Mouse (Mus musculus) hindlimb bud, embryonic 11.5 days (tissue): ENCODE results near the gene Itpr1.
"Not testable (repeated sequence)": the region's sequence is repeated elsewhere in the genome, so short reads cannot be mapped to it uniquely, and the experiment has no call there.

Experiments used
- DNase-seq: peaks from one replicate; pipeline ENCODE4 v3.0.0-alpha.2; 2012; ENCODE audit warnings: low read depth, low spot score; ENCODE audit errors: extremely low spot score

The Itpr1 gene

GRCm38 (mm10) chr6:108532486-108533179 is 319.7 kb downstream of the Itpr1 start:
- DNase-seq, result no peak

DNA sequence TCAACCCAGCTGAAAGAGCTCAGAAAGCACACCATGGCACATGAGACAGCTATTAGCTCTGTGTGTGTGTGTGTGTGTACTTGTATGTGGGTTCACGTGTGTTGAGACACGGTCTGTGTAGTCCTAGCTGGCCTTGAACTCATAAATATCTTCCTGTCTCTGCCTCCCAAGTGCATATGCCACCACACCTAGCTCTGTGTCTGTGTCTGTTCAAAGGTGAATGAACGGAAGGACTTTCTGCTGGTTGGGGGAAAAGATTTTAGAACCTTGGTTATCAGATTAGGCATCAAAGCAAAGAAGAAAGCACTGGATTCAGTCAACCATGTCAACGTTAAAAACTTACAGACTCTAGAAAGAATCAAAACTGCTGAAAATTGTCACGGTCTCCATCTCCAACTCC is 321.2 kb downstream of the Itpr1 start:
- DNase-seq, result no peak

- DNase-seq, result no peak
Measured at GRCm38 (mm10) chr6:108534596-108534995, 321.7 kb downstream of the Itpr1 start.

- DNase-seq, result no peak
Measured at GRCm38 (mm10) chr6:108535309-108535708, 322.4 kb downstream of the Itpr1 start.

DNA sequence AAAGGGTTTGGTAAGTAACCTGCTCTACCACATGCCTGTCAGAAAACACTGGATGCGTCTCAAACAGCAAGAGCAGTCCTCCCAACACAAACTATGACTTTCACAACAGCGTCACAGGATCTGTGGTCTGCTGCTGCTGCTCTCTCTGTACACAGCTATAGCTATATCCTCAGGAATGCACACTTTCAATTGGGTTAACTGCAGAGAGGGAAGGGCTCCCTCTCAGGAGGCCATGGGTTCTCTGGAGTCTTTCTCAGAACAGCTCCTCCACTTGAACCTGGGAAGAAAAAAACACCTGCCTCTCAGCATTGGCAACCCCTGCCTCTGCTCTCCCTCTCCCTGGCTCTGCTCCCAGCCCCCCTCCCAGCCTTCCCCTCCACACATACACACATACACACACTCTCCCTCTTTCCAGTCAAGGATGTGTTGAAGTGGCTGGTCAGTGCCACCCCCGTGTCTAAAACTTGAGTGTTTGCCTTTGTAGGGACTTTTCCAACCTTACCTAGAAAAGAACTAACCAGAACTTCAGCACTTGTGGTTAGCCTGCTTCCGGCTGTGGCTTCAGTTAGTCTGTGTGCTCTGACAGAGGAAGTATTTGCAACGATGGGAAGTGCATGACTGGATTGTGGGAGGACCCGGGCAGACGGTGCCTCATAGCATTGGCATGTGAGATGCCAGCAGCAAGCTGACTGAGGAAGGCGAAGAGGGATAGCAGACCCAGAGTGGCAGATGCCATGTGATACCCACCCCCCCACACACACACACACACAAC is 323.8 kb downstream of the Itpr1 start:
- DNase-seq, result no peak

GRCm38 (mm10) chr6:108538406-108538805 is 325.5 kb downstream of the Itpr1 start:
- DNase-seq, result no peak

- DNase-seq, result no peak
Measured at GRCm38 (mm10) chr6:108540441-108540840, 327.5 kb downstream of the Itpr1 start.

DNA sequence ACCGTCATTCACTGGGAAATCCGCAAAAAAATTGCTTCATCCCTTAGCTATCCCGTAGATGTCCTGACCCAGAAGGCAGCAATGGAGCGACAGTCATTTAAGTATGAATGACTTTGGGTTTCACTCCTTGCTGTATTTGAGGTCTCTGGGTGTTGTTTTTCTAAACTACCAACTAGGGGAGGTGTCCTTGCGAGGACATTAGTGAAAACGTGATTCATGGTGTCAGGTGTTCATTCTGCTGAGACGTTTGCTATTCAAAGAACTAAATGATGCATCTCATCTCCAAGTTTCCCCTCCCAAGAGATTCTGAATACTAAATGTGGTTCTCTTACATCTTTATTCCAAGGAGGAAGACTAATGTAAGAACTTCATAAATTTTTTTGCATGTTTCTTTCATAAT is 332.0 kb downstream of the Itpr1 start:
- DNase-seq, result no peak

- no peak for DNase-seq
Measured at GRCm38 (mm10) chr6:108545464-108545863, 332.6 kb downstream of the Itpr1 start.

GRCm38 (mm10) chr6:108548413-108548812 is 335.5 kb downstream of the Itpr1 start:
- DNase-seq, result no peak

DNA sequence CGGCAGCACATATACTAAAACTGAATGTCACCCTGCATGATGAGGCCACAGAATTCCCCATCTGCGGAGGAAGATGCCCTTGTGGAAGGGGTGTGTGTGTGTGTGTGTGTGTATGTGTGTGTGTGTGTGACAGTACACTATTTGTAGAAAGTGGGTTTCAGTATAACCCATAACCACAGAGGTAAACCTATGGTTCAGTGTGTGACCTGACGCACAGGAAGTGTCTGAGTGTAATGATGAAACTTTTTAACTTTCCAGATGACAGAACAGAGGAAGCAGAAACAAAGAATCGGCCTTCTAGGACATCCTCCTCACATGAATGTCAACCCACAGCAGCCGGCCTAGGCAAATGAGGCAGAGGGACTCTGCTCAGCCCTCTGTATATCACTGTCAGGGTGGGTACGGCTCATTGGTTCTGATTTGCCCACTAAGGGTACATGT is 336.6 kb downstream of the Itpr1 start:
- DNase-seq, result no peak

GRCm38 (mm10) chr6:108551725-108552620 is 339.1 kb downstream of the Itpr1 start:
- no peak for DNase-seq

- no peak for DNase-seq
Measured at GRCm38 (mm10) chr6:108553013-108553412, 340.1 kb downstream of the Itpr1 start.

DNA sequence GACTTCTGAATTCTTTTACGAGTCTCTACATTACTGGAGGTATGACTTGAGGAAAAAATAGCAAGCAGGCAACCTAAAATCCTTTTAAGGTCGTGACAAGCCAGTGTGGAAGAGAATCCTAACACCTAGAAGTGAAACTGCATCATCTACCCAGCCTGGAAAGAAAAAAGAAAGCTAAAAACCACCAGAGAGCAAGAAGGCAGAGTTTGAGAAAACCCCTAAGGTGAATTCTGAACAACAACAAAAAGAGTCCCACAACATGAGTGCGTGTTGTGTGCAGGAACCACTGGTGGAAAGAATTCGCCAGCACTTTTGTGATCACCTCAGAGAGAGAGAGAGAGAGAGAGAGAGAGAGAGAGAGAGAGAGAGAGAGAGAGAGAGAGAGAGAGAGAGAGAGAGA is 340.6 kb downstream of the Itpr1 start:
- DNase-seq, result no peak

- no peak for DNase-seq
Measured at GRCm38 (mm10) chr6:108554389-108554788, 341.5 kb downstream of the Itpr1 start.

DNA sequence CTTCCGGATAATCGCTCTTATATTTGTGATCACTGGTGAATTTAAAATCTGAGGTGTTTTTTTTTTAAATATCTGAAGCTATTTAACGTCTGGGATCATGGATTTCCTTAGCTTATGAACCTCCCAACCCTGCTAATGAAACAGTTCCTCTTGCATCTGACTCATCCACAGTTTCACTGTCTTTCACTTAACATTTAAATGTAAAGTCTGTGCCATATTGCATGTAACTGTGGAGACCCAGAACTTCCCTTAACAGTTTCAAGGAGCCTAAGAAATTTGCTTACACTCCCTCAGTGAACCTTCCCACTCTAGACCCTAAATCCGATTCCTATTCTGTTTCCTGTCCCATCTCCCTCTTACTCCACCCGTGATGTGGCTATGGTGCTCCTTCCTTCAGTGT is 342.0 kb downstream of the Itpr1 start:
- no peak for DNase-seq

DNA sequence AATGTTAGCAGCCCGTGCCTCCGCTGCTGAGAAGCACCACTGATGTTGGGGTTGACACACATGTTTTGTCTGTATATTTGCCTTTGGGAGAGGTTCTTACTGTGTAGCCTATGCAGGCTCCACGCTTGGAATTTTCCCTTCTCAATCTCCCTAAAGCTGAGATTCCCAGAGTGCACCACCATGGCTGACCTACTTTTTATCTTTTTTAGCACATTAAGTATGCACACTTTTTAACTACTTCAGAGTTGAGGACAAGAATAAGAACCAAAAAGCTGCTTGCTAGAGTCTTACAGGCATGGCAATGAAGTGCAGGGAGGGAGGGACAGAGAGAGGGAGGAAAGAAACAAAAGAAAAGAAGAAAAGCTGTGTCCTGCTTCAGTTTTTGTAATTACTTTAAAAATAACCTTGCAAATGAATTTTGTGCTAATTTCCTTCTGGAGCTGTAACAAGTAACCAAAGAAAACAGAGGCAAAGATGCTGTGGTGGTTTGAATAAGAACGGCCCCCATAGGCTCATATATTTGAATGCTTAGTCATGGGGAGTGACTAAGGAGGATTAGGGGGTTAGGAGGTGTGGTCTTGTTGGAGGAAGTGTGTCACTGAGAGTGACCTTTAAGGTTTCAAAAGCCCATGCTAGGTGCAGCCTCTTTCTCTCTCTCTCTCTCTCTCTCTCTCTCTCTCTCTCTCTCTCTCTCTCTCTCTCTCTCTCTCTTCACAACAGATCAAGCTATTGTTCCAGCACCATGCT is 344.9 kb downstream of the Itpr1 start:
- no peak for DNase-seq

DNA sequence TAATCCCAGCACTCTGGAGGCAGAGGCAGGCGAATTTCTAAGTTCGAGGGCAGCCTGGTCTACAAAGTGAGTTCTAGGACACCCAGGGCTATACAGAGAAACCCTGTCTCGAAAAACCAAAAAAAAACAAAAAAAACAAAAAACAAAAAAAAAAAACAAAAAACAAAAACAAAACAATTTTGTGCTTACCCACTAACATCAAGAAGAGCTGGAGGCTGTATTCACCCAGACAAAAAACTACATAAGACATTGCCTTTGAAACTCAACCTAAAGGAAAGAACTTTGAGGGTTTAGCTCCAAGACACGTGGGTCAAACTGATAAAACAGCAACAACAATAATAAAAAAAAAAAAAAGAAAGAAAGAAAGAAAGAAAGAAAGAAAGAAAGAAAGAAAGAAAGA is 346.3 kb downstream of the Itpr1 start:
- not testable (repeated sequence) for DNase-seq

- DNase-seq, result no peak
Measured at GRCm38 (mm10) chr6:108562971-108563370, 350.1 kb downstream of the Itpr1 start.

- not testable (repeated sequence) for DNase-seq
Measured at GRCm38 (mm10) chr6:108565447-108565846, 352.6 kb downstream of the Itpr1 start.

GRCm38 (mm10) chr6:108566549-108566948 is 353.7 kb downstream of the Itpr1 start:
- no peak for DNase-seq
